18 mouse cellular contexts compared by ENCODE assay signal in the genomic region with DNA sequence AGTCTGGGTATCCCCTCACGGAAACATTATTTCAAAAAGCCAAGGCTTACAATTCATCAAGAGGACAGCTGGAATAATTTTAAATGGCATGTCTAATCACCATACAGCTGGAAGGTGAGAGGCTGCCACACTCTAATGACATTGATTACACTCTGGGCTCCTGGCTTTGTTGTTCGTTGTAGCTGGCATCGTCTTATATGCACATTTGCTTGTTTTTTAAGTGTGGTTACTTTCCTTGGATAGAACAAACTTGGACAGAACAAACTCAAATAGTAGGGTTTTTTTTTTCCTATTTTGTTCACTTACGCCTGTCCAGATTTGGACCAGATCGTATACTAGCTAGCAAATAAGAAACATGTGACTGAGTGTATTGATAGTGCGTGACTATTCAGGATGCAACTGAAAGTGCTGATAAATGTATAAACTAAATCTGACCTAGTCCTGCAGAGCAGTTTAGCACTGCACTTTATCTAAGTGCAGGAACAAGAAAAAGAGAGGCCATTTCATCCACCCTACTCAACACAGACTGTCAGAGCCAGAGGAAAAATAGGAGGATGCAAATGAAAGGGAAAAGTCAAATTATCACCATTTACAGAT. TPM values are rescaled to one million over a fixed set of nuclear protein-coding genes. Genes with fewer than 3 reads are reported as not detected.
DNase-seq lines count a peak whose midpoint lies in the region; ATAC-seq lines count a peak whose summit lies in the region.
"Had no signal": no experiment of that assay in that cellular context is flagged by ENCODE, and none has a peak within 500 bp of the region (broad histone marks: within the 10 kb centered on the region; RNA-seq: fewer than 3 reads in every experiment).

No protein-coding gene starts in this region.

- peak; percentile 47 for ATAC-seq in embryonic facial prominence, embryonic 14.5 days (ENCODE audit: low read depth)
- peak; percentile 71 for ATAC-seq in forebrain, embryonic 15.5 days (replicated peaks)
- peak; percentile 70 for ATAC-seq in neural tube, embryonic 14.5 days (ENCODE audit: low read depth)
- ATAC-seq: inflammation-experienced regulatory T-cells, adult 6 months had no signal

- no peak for DNase-seq in embryonic facial prominence, embryonic 14.5 days (ENCODE audit: low spot score)
- no peak for DNase-seq in limb, embryonic 10.5 days (ENCODE audit: low spot score)
- DNase-seq in heart, postnatal 25 days (ENCODE audit: low spot score), result no peak
- DNase-seq in spleen, adult 18-20 months, result no peak
- DNase-seq in MN1 (ENCODE audit: low spot score), result no peak
- DNase-seq: adrenal gland, adult 2 months; kidney, postnatal 14 days; lung, postnatal 10 days had no signal

- peak overlapping the region; percentile 70; the same call in 1 of the 2 replicates for H3K27ac ChIP-seq in embryonic facial prominence, embryonic 14.5 days (replicated peaks; ENCODE audit: low read depth, low read length)
- peak overlapping the region; percentile 81 for H3K27ac ChIP-seq in forebrain, embryonic 15.5 days (replicated peaks)
- 0 out of 2 replicates have a peak overlapping the region, but pooled peaks have one; percentile 58 for H3K27ac ChIP-seq in limb, embryonic 10.5 days
- peak overlapping the region; percentile 73 for H3K27ac ChIP-seq in neural tube, embryonic 14.5 days (ENCODE audit: low read depth, low read length)
- H3K27ac ChIP-seq: heart, embryonic 13.5 days had no signal

- WGBS in embryonic facial prominence, embryonic 14.5 days, result 29% methylated on average over 6 of the region's 6 CpGs
- WGBS in forebrain, embryonic 15.5 days, result 4% methylated on average over 6 of the region's 6 CpGs
- WGBS in limb, embryonic 10.5 days, result 46% methylated on average over 6 of the region's 6 CpGs
- 13% methylated on average over 6 of the region's 6 CpGs for WGBS in neural tube, embryonic 14.5 days

- H3K4me2 ChIP-seq in embryonic facial prominence, embryonic 14.5 days (ENCODE audit: low read depth, low read length), result 0 out of 2 replicates have a peak overlapping the region, but pooled peaks have one; percentile 15
- peak overlapping the region; percentile 20; the same call in 1 of the 2 replicates for H3K4me2 ChIP-seq in forebrain, embryonic 15.5 days (replicated peaks)
- H3K4me2 ChIP-seq in neural tube, embryonic 14.5 days (ENCODE audit: low read depth, low read length), result peak overlapping the region; percentile 26; the same call in 1 of the 2 replicates
- H3K4me2 ChIP-seq: heart, embryonic 13.5 days had no signal

- H3K9me3 ChIP-seq in embryonic facial prominence, embryonic 14.5 days (ENCODE audit: control insufficient read depth, low read length), result no peaks in the 10 kb centered on the region
- no peaks in the 10 kb centered on the region for H3K9me3 ChIP-seq in forebrain, embryonic 15.5 days
- H3K9me3 ChIP-seq in limb, embryonic 10.5 days (replicated peaks), result no peaks in the 10 kb centered on the region
- H3K9me3 ChIP-seq in neural tube, embryonic 14.5 days (ENCODE audit: control insufficient read depth, low read length), result no peaks in the 10 kb centered on the region
- H3K9me3 ChIP-seq: heart, embryonic 13.5 days had no signal

- peaks cover 16% of the 10 kb centered on the region for H3K4me1 ChIP-seq in embryonic facial prominence, embryonic 14.5 days (ENCODE audit: control insufficient read depth, insufficient read depth, low read length)
- H3K4me1 ChIP-seq in forebrain, embryonic 15.5 days, result peaks cover 36% of the 10 kb centered on the region
- H3K4me1 ChIP-seq in limb, embryonic 10.5 days, result peaks cover 17% of the 10 kb centered on the region
- H3K4me1 ChIP-seq in neural tube, embryonic 14.5 days (ENCODE audit: control insufficient read depth, insufficient read depth, low read length), result peaks cover 14% of the 10 kb centered on the region; the same call in 1 of the 2 replicates

- no peak overlapping the region for H3K9ac ChIP-seq in embryonic facial prominence, embryonic 14.5 days (ENCODE audit: low read depth, low read length)
- H3K9ac ChIP-seq in forebrain, embryonic 15.5 days (replicated peaks), result no peak overlapping the region
- H3K9ac ChIP-seq in neural tube, embryonic 14.5 days (replicated peaks; ENCODE audit: low read depth, low read length), result no peak overlapping the region
- H3K9ac ChIP-seq: heart, embryonic 13.5 days had no signal

- no peak overlapping the region for H3K4me3 ChIP-seq in embryonic facial prominence, embryonic 14.5 days (ENCODE audit: low read depth, low read length)
- H3K4me3 ChIP-seq in forebrain, embryonic 15.5 days, result no peak overlapping the region
- H3K4me3 ChIP-seq in limb, embryonic 10.5 days, result no peak overlapping the region
- H3K4me3 ChIP-seq in neural tube, embryonic 14.5 days (ENCODE audit: low read depth, low read length), result no peak overlapping the region
- H3K4me3 ChIP-seq: heart, embryonic 13.5 days had no signal

- no peaks in the 10 kb centered on the region for H3K27me3 ChIP-seq in embryonic facial prominence, embryonic 14.5 days (replicated peaks; ENCODE audit: control insufficient read depth, insufficient read depth, low read length)
- H3K27me3 ChIP-seq in forebrain, embryonic 15.5 days, result no peaks in the 10 kb centered on the region
- H3K27me3 ChIP-seq in limb, embryonic 10.5 days (ENCODE audit: low read depth, poor library complexity, severe bottlenecking), result no peaks in the 10 kb centered on the region
- no peaks in the 10 kb centered on the region for H3K27me3 ChIP-seq in neural tube, embryonic 14.5 days (ENCODE audit: control insufficient read depth, insufficient read depth, low read length)
- H3K27me3 ChIP-seq: heart, embryonic 13.5 days had no signal

- intact Hi-C loops in heart, postnatal 25 days (cut with DNase I), result no loop called here

- no peaks in the 10 kb centered on the region for H3K36me3 ChIP-seq in embryonic facial prominence, embryonic 14.5 days (ENCODE audit: control insufficient read depth, insufficient read depth, low read length)
- H3K36me3 ChIP-seq in forebrain, embryonic 15.5 days, result no peaks in the 10 kb centered on the region
- H3K36me3 ChIP-seq in limb, embryonic 10.5 days, result no peaks in the 10 kb centered on the region
- H3K36me3 ChIP-seq in neural tube, embryonic 14.5 days (ENCODE audit: control insufficient read depth, insufficient read depth, low read length), result no peaks in the 10 kb centered on the region
- H3K36me3 ChIP-seq: heart, embryonic 13.5 days had no signal

RNA-seq across cellular contexts. Expression of a gene that starts 12.6 kb away (rescaled TPM):
- polyA plus RNA-seq in embryonic facial prominence, embryonic 14.5 days (2014; fragmentation: Nextera tagmentation; extraction: Ambion mirVana), result not detected in 2 replicates
- not detected in 2 replicates for polyA plus RNA-seq in forebrain, embryonic 15.5 days (2015; fragmentation: Nextera tagmentation; extraction: Ambion mirVana)
- not detected in 2 replicates for polyA plus RNA-seq in limb, embryonic 10.5 days (2016; fragmentation: Nextera tagmentation; extraction: Ambion mirVana)
- not detected in 2 replicates for polyA plus RNA-seq in neural tube, embryonic 14.5 days (2014; fragmentation: Nextera tagmentation; extraction: Ambion mirVana)
- not detected for total RNA-seq in heart, postnatal 25 days (2021)
- total RNA-seq: adrenal gland, adult 2 months; gastrocnemius, adult 18-20 months; left cerebral cortex, adult 8-10 months; liver, adult 2 months had no signal
- polyA plus RNA-seq: adrenal gland, adult 2 months; heart, embryonic 13.5 days; inflammation-experienced regulatory T-cells, adult 6 months; liver, adult 2 months; small intestine, adult 2 months; stomach, embryonic 16.5 days; urinary bladder, adult 2 months had no signal
